Mouse (Mus musculus) MEL (cell line): Measurements from ENCODE around the gene Best1. TPM values are rescaled to one million over a fixed set of nuclear protein-coding genes. Genes with fewer than 3 reads are reported as not detected.

ENCODE experiments used
- DNase-seq: peaks from one replicate; pipeline ENCODE4 v3.0.0; 2011; ENCODE audit warnings: low read depth, low spot score
- H3K27ac ChIP-seq: 2 replicates; pipeline ENCODE4 v1.5.1; 2012; ENCODE audit warnings: low read depth, mild to moderate bottlenecking, control low read depth, low read length, moderate library complexity; ENCODE audit not compliant: control insufficient read depth
- H3K27me3 ChIP-seq, 2 experiments: fragments of 150-350 bp in 1 of 2; sonication (generic) in 1 of 2; 2 replicates each; pipeline ENCODE4 v1.6.1; 2012; ENCODE audit warnings: low read length in 2 of 2, mild to moderate bottlenecking in 2 of 2, improper control_type of control experiment in 1 of 2, moderate library complexity in 1 of 2; ENCODE audit not compliant: insufficient read depth in 2 of 2, control insufficient read depth in 1 of 2
- H3K36me3 ChIP-seq, 2 experiments: 2 replicates each; pipeline ENCODE4 v1.6.1; 2012 to 2014; ENCODE audit warnings: low read length in 2 of 2, improper control_type of control experiment in 1 of 2, inconsistent platforms in 1 of 2, mild to moderate bottlenecking in 1 of 2; ENCODE audit not compliant: insufficient read depth in 2 of 2, control insufficient read depth in 1 of 2
- H3K4me1 ChIP-seq, 2 experiments: fragments of 150-350 bp in 1 of 2; sonication (generic) in 1 of 2; 2 replicates each; pipeline ENCODE4 v1.6.1; 2012; ENCODE audit warnings: low read length in 2 of 2, improper control_type of control experiment in 1 of 2, mild to moderate bottlenecking in 1 of 2; ENCODE audit not compliant: insufficient read depth in 2 of 2, control insufficient read depth in 1 of 2
- H3K4me3 ChIP-seq, 2 experiments: fragments of 150-350 bp in 1 of 2; sonication (generic) in 1 of 2; 2 replicates each; pipeline ENCODE4 v1.5.1; 2012; ENCODE audit warnings: low read depth in 2 of 2, low read length in 2 of 2, mild to moderate bottlenecking in 2 of 2, moderate library complexity in 2 of 2, control low read depth in 1 of 2, improper control_type of control experiment in 1 of 2; ENCODE audit not compliant: control insufficient read depth in 1 of 2, insufficient read depth in 1 of 2
- H3K79me2 ChIP-seq: 2 replicates; pipeline ENCODE4 v1.6.1; 2012; ENCODE audit warnings: mild to moderate bottlenecking, low read length, moderate library complexity; ENCODE audit not compliant: control insufficient read depth, poor library complexity, insufficient read depth
- H3K9ac ChIP-seq: 2 replicates; pipeline ENCODE4 v1.6.1; 2012; ENCODE audit warnings: low read depth, mild to moderate bottlenecking, control low read depth, low read length, moderate library complexity; ENCODE audit not compliant: control insufficient read depth, poor library complexity, severe bottlenecking
- H3K9me3 ChIP-seq: fragments of 150-350 bp; sonication (generic); replicated peaks from 2 replicates; pipeline ENCODE4 v1.6.1; 2012; ENCODE audit warnings: mild to moderate bottlenecking, low read length, improper control_type of control experiment, moderate library complexity; ENCODE audit not compliant: insufficient read depth
- BHLHE40 ChIP-seq: IDR thresholded peaks from 2 replicates; pipeline ENCODE4 v1.6.1; 2012; ENCODE audit warnings: low read depth, mild to moderate bottlenecking, inconsistent platforms, low read length, improper control_type of control experiment, borderline replicate concordance
- CHD2 ChIP-seq: IDR thresholded peaks from 2 replicates; pipeline ENCODE4 v1.6.1; 2011; ENCODE audit warnings: low read length, improper control_type of control experiment
- CTCF ChIP-seq, 3 experiments: IDR thresholded peaks in 2 of 3; conservative IDR thresholded peaks in 1 of 3; 2 replicates each; pipeline ENCODE4 v1.5.1; 2011 to 2012; ENCODE audit warnings: low read length in 3 of 3, low read depth in 2 of 3, mild to moderate bottlenecking in 2 of 3, improper control_type of control experiment in 1 of 3, inconsistent platforms in 1 of 3, mixed read lengths in 1 of 3, moderate library complexity in 1 of 3; ENCODE audit not compliant: control insufficient read depth in 1 of 3, insufficient read depth in 1 of 3, poor library complexity in 1 of 3, severe bottlenecking in 1 of 3
- EP300 ChIP-seq, 2 experiments: IDR thresholded peaks; 2 replicates each; pipeline ENCODE4 v1.6.1; 2011; ENCODE audit warnings: improper control_type of control experiment in 2 of 2, low read length in 2 of 2, low read depth in 1 of 2, mild to moderate bottlenecking in 1 of 2
- ETS1 ChIP-seq: IDR thresholded peaks from 2 replicates; pipeline ENCODE4 v1.6.1; 2012; ENCODE audit warnings: low read depth, mild to moderate bottlenecking, inconsistent platforms, low read length, improper control_type of control experiment, moderate library complexity
- GATA1 ChIP-seq: IDR thresholded peaks from 2 replicates; pipeline ENCODE4 v1.6.1; 2011; ENCODE audit warnings: low read depth, low read length, improper control_type of control experiment
- KAT2A ChIP-seq: conservative IDR thresholded peaks from 2 replicates; pipeline ENCODE4 v1.6.1; 2012; ENCODE audit warnings: low read depth, low read length, improper control_type of control experiment, inconsistent platforms
- MAFK ChIP-seq: IDR thresholded peaks from 2 replicates; pipeline ENCODE4 v1.6.1; 2011; ENCODE audit warnings: low read depth, mild to moderate bottlenecking, low read length, improper control_type of control experiment, borderline replicate concordance
- MAX ChIP-seq: IDR thresholded peaks from 2 replicates; pipeline ENCODE4 v1.6.1; 2011; ENCODE audit warnings: low read length, improper control_type of control experiment
- MAZ ChIP-seq: IDR thresholded peaks from 2 replicates; pipeline ENCODE4 v1.6.1; 2012; ENCODE audit warnings: low read depth, mild to moderate bottlenecking, inconsistent platforms, low read length, improper control_type of control experiment
- MXI1 ChIP-seq: IDR thresholded peaks from 2 replicates; pipeline ENCODE4 v1.6.1; 2011; ENCODE audit warnings: mild to moderate bottlenecking, low read depth, low read length, improper control_type of control experiment
- MYB ChIP-seq: IDR thresholded peaks from 2 replicates; pipeline ENCODE4 v1.6.1; 2011; ENCODE audit warnings: mild to moderate bottlenecking, low read depth, low read length, improper control_type of control experiment
- NELFE ChIP-seq: IDR thresholded peaks from 2 replicates; pipeline ENCODE4 v1.6.1; 2011; ENCODE audit warnings: low read depth, low read length, improper control_type of control experiment
- NRF1 ChIP-seq: IDR thresholded peaks from 2 replicates; pipeline ENCODE4 v1.6.1; 2014; ENCODE audit warnings: low read depth, mild to moderate bottlenecking, inconsistent platforms, low read length, improper control_type of control experiment, moderate library complexity; ENCODE audit not compliant: poor library complexity, insufficient read depth, severe bottlenecking
- POLR2AphosphoS2 ChIP-seq: IDR thresholded peaks from 2 replicates; pipeline ENCODE4 v1.6.1; 2011; ENCODE audit warnings: low read length, improper control_type of control experiment
- RCOR1 ChIP-seq: IDR thresholded peaks from 2 replicates; pipeline ENCODE4 v1.6.1; 2012; ENCODE audit warnings: low read depth, mild to moderate bottlenecking, inconsistent platforms, low read length, improper control_type of control experiment
- SIN3A ChIP-seq: IDR thresholded peaks from 2 replicates; pipeline ENCODE4 v1.6.1; 2012; ENCODE audit warnings: low read length, improper control_type of control experiment, inconsistent platforms
- SMC3 ChIP-seq: IDR thresholded peaks from 2 replicates; pipeline ENCODE4 v1.6.1; 2011; ENCODE audit warnings: low read depth, low read length, improper control_type of control experiment
- TAL1 ChIP-seq: IDR thresholded peaks from 2 replicates; pipeline ENCODE4 v1.6.1; 2012; ENCODE audit warnings: mild to moderate bottlenecking, inconsistent platforms, low read length, moderate library complexity, mixed read lengths
- TBP ChIP-seq: IDR thresholded peaks from 2 replicates; pipeline ENCODE4 v1.8.0; 2011; ENCODE audit warnings: low read depth, low read length, improper control_type of control experiment
- TCF12 ChIP-seq: IDR thresholded peaks from 2 replicates; pipeline ENCODE4 v1.6.1; 2014; ENCODE audit warnings: low read depth, mild to moderate bottlenecking, inconsistent platforms, low read length, improper control_type of control experiment, moderate library complexity
- USF1 ChIP-seq: IDR thresholded peaks from 2 replicates; pipeline ENCODE4 v1.6.1; 2014; ENCODE audit warnings: low read depth, mild to moderate bottlenecking, inconsistent platforms, low read length, improper control_type of control experiment, moderate library complexity
- ZKSCAN1 ChIP-seq: IDR thresholded peaks from 2 replicates; pipeline ENCODE4 v1.6.1; 2012; ENCODE audit warnings: low read depth, mild to moderate bottlenecking, inconsistent platforms, low read length, improper control_type of control experiment, moderate library complexity
- ZMIZ1 ChIP-seq: IDR thresholded peaks from 2 replicates; pipeline ENCODE4 v1.6.1; 2012; ENCODE audit warnings: low read depth, mild to moderate bottlenecking, inconsistent platforms, low read length, improper control_type of control experiment, moderate library complexity
- ZNF384 ChIP-seq: IDR thresholded peaks from 2 replicates; pipeline ENCODE4 v1.6.1; 2012; ENCODE audit warnings: low read depth, mild to moderate bottlenecking, inconsistent platforms, low read length, improper control_type of control experiment
- polyA plus RNA-seq, 2 experiments: library from polyadenylated mRNA; stranded (reverse) in 1 of 2; unstranded in 1 of 2; fragments of >175 nt in 1 of 2; fragments of >200 nt in 1 of 2; gene quantifications; 2 replicates each; pipeline versions ENCODE4 v1.2.1 to v1.2.4; 2012; ENCODE audit warnings: low replicate concordance in 2 of 2, low read depth in 1 of 2; ENCODE audit not compliant: insufficient read length in 2 of 2, insufficient read depth in 1 of 2, missing spikeins in 1 of 2
- total RNA-seq: library from RNA; depleted of rRNA; stranded (reverse); fragments of 300-350 nt; gene quantifications from 2 replicates; pipeline ENCODE4 v1.2.3, GENCODE M21; 2012

The Best1 gene
- total and polyA plus RNA-seq, 3 experiments = 0.08 TPM; not detected in 2

- TF ChIP-seq TBP (no peak), CTCF (IDR thresholded peaks at IDR 0.05 in 2 of 3, conservative IDR thresholded peaks at IDR 0.05 in 1 of 3; ENCODE audit: control insufficient read depth in 1 of 3, insufficient read depth in 1 of 3, low read depth in 2 of 3, low read length in 3 of 3, poor library complexity in 1 of 3, severe bottlenecking in 1 of 3) (no peak), ZMIZ1 (no peak), MAX (no peak), SMC3 (no peak), POLR2AphosphoS2 (no peak)
- Histone ChIP-seq H3K9me3 (no peaks in the 10 kb centered on the region), H3K36me3 (peaks cover 0 to 18% of the 10 kb centered on the region in 2 experiments; a peak in 2 of 4 replicates), H3K79me2 (no peaks in the 10 kb centered on the region), H3K27ac (no peak overlapping the region), H3K9ac (no peak overlapping the region), H3K4me1 (peaks cover 17 to 28% of the 10 kb centered on the region in 2 experiments), H3K27me3 (peaks cover 0 to 4% of the 10 kb centered on the region in 2 experiments; a peak in 1 of 4 replicates), H3K4me3 (no peak overlapping the region)
- DNase-seq = no peak
Measured at GRCm38 (mm10) chr19:10043643-10044042, 42.2 kb upstream of the Best1 start.

- Histone ChIP-seq H3K27me3 (peaks cover 0 to 4% of the 10 kb centered on the region in 2 experiments; a peak in 1 of 4 replicates), H3K9ac (no peak overlapping the region), H3K36me3 (peaks cover 0 to 18% of the 10 kb centered on the region in 2 experiments; a peak in 2 of 4 replicates)
- no peak for TF ChIP-seq USF1
- no peak for TF ChIP-seq ZNF384
- no peak for TF ChIP-seq MAX
- TF ChIP-seq, all 39 proteins: peak for 0
- no peaks in the 10 kb centered on the region for H3K9me3 ChIP-seq
- no peaks in the 10 kb centered on the region for H3K79me2 ChIP-seq
- H3K4me1 ChIP-seq = peaks cover 17 to 28% of the 10 kb centered on the region in 2 experiments
- no peak overlapping the region for H3K27ac ChIP-seq
- no peak for DNase-seq
- no peak overlapping the region for H3K4me3 ChIP-seq
Measured at GRCm38 (mm10) chr19:10042816-10043215, 41.4 kb upstream of the Best1 start.

- TF ChIP-seq NRF1 (no peak), MYB (no peak), CHD2 (peak; percentile 56; the same call in 1 of the 2 replicates), NELFE (no peak; the same call in 1 of the 2 replicates), TCF12 (peak; percentile 93), ETS1 (peak; percentile 51; the same call in 1 of the 2 replicates), SMC3 (no peak), SIN3A (peak; percentile 50), MAFK (0 out of 2 replicates have a peak, but pooled peaks have one; percentile 11), BHLHE40 (peak; percentile 43; the same call in 1 of the 2 replicates), MAZ (0 out of 2 replicates have a peak, but pooled peaks have one; percentile 70), GATA1 (peak; percentile 79), EP300 (IDR thresholded peaks at IDR 0.05; ENCODE audit: low read depth in 1 of 2, low read length in 2 of 2) (peak; percentile 80 to 87), KAT2A (no peak), RCOR1 (peak; percentile 52; the same call in 1 of the 2 replicates), MXI1 (peak; percentile 55; the same call in 1 of the 2 replicates), USF1 (0 out of 2 replicates have a peak, but pooled peaks have one; percentile 2), TAL1 (peak; percentile 86), ZKSCAN1 (no peak), MAX (peak; percentile 36; the same call in 1 of the 2 replicates)
- H3K9ac ChIP-seq = no peak overlapping the region; the same call in 1 of the 2 replicates
- peaks cover 0 to 18% of the 10 kb centered on the region in 2 experiments; a peak in 2 of 4 replicates for H3K36me3 ChIP-seq
- H3K4me3 ChIP-seq = peak overlapping the region; percentile 52 to 68
- peaks cover 0 to 4% of the 10 kb centered on the region in 2 experiments; a peak in 1 of 4 replicates for H3K27me3 ChIP-seq
- DNase-seq = peak; percentile 78
- no peak overlapping the region for H3K27ac ChIP-seq
- no peaks in the 10 kb centered on the region for H3K79me2 ChIP-seq
- peaks cover 17 to 28% of the 10 kb centered on the region in 2 experiments for H3K4me1 ChIP-seq
- no peaks in the 10 kb centered on the region for H3K9me3 ChIP-seq
Measured at GRCm38 (mm10) chr19:10042232-10042631, 40.8 kb upstream of the Best1 start.
